Mouse (Mus musculus) MEL (cell line): ENCODE measurements around the gene Sema3b. TPM values are rescaled to one million over a fixed set of nuclear protein-coding genes. Genes with fewer than 3 reads are reported as not detected.

Experiments used
- DNase-seq: peaks from one replicate; pipeline ENCODE4 v3.0.0; 2011; ENCODE audit warnings: low read depth, low spot score
- H3K27ac ChIP-seq: 2 replicates; pipeline ENCODE4 v1.5.1; 2012; ENCODE audit warnings: low read depth, mild to moderate bottlenecking, control low read depth, low read length, moderate library complexity; ENCODE audit not compliant: control insufficient read depth
- H3K27me3 ChIP-seq, 2 experiments: fragments of 150-350 bp in 1 of 2; sonication (generic) in 1 of 2; 2 replicates each; pipeline ENCODE4 v1.6.1; 2012; ENCODE audit warnings: low read length in 2 of 2, mild to moderate bottlenecking in 2 of 2, improper control_type of control experiment in 1 of 2, moderate library complexity in 1 of 2; ENCODE audit not compliant: insufficient read depth in 2 of 2, control insufficient read depth in 1 of 2
- H3K36me3 ChIP-seq, 2 experiments: 2 replicates each; pipeline ENCODE4 v1.6.1; 2012 to 2014; ENCODE audit warnings: low read length in 2 of 2, improper control_type of control experiment in 1 of 2, inconsistent platforms in 1 of 2, mild to moderate bottlenecking in 1 of 2; ENCODE audit not compliant: insufficient read depth in 2 of 2, control insufficient read depth in 1 of 2
- H3K4me1 ChIP-seq, 2 experiments: fragments of 150-350 bp in 1 of 2; sonication (generic) in 1 of 2; 2 replicates each; pipeline ENCODE4 v1.6.1; 2012; ENCODE audit warnings: low read length in 2 of 2, improper control_type of control experiment in 1 of 2, mild to moderate bottlenecking in 1 of 2; ENCODE audit not compliant: insufficient read depth in 2 of 2, control insufficient read depth in 1 of 2
- H3K4me3 ChIP-seq, 2 experiments: fragments of 150-350 bp in 1 of 2; sonication (generic) in 1 of 2; 2 replicates each; pipeline ENCODE4 v1.5.1; 2012; ENCODE audit warnings: low read depth in 2 of 2, low read length in 2 of 2, mild to moderate bottlenecking in 2 of 2, moderate library complexity in 2 of 2, control low read depth in 1 of 2, improper control_type of control experiment in 1 of 2; ENCODE audit not compliant: control insufficient read depth in 1 of 2, insufficient read depth in 1 of 2
- H3K79me2 ChIP-seq: 2 replicates; pipeline ENCODE4 v1.6.1; 2012; ENCODE audit warnings: mild to moderate bottlenecking, low read length, moderate library complexity; ENCODE audit not compliant: control insufficient read depth, poor library complexity, insufficient read depth
- H3K9ac ChIP-seq: 2 replicates; pipeline ENCODE4 v1.6.1; 2012; ENCODE audit warnings: low read depth, mild to moderate bottlenecking, control low read depth, low read length, moderate library complexity; ENCODE audit not compliant: control insufficient read depth, poor library complexity, severe bottlenecking
- H3K9me3 ChIP-seq: fragments of 150-350 bp; sonication (generic); replicated peaks from 2 replicates; pipeline ENCODE4 v1.6.1; 2012; ENCODE audit warnings: mild to moderate bottlenecking, low read length, improper control_type of control experiment, moderate library complexity; ENCODE audit not compliant: insufficient read depth
- BHLHE40 ChIP-seq: IDR thresholded peaks from 2 replicates; pipeline ENCODE4 v1.6.1; 2012; ENCODE audit warnings: low read depth, mild to moderate bottlenecking, inconsistent platforms, low read length, improper control_type of control experiment, borderline replicate concordance
- CHD1 ChIP-seq: IDR thresholded peaks from 2 replicates; pipeline ENCODE4 v1.6.1; 2012; ENCODE audit warnings: low read depth, mild to moderate bottlenecking, inconsistent platforms, low read length, improper control_type of control experiment
- CHD2 ChIP-seq: IDR thresholded peaks from 2 replicates; pipeline ENCODE4 v1.6.1; 2011; ENCODE audit warnings: low read length, improper control_type of control experiment
- EP300 ChIP-seq, 2 experiments: IDR thresholded peaks; 2 replicates each; pipeline ENCODE4 v1.6.1; 2011; ENCODE audit warnings: improper control_type of control experiment in 2 of 2, low read length in 2 of 2, low read depth in 1 of 2, mild to moderate bottlenecking in 1 of 2
- ETS1 ChIP-seq: IDR thresholded peaks from 2 replicates; pipeline ENCODE4 v1.6.1; 2012; ENCODE audit warnings: low read depth, mild to moderate bottlenecking, inconsistent platforms, low read length, improper control_type of control experiment, moderate library complexity
- GATA1 ChIP-seq: IDR thresholded peaks from 2 replicates; pipeline ENCODE4 v1.6.1; 2011; ENCODE audit warnings: low read depth, low read length, improper control_type of control experiment
- HCFC1 ChIP-seq: IDR thresholded peaks from 2 replicates; pipeline ENCODE4 v1.6.1; 2012; ENCODE audit warnings: low read depth, mild to moderate bottlenecking, inconsistent platforms, low read length, improper control_type of control experiment, moderate library complexity
- JUND ChIP-seq: IDR thresholded peaks from 2 replicates; pipeline ENCODE4 v1.6.1; 2011; ENCODE audit warnings: low read depth, mild to moderate bottlenecking, improper control_type of control experiment, low read length
- MAFK ChIP-seq: IDR thresholded peaks from 2 replicates; pipeline ENCODE4 v1.6.1; 2011; ENCODE audit warnings: low read depth, mild to moderate bottlenecking, low read length, improper control_type of control experiment, borderline replicate concordance
- MAX ChIP-seq: IDR thresholded peaks from 2 replicates; pipeline ENCODE4 v1.6.1; 2011; ENCODE audit warnings: low read length, improper control_type of control experiment
- MAZ ChIP-seq: IDR thresholded peaks from 2 replicates; pipeline ENCODE4 v1.6.1; 2012; ENCODE audit warnings: low read depth, mild to moderate bottlenecking, inconsistent platforms, low read length, improper control_type of control experiment
- MEF2A ChIP-seq: IDR thresholded peaks from 2 replicates; pipeline ENCODE4 v1.6.1; 2014; ENCODE audit warnings: low read depth, mild to moderate bottlenecking, inconsistent platforms, low read length, improper control_type of control experiment; ENCODE audit not compliant: poor library complexity, insufficient replicate concordance, severe bottlenecking; ENCODE audit errors: extremely low read depth
- MXI1 ChIP-seq: IDR thresholded peaks from 2 replicates; pipeline ENCODE4 v1.6.1; 2011; ENCODE audit warnings: mild to moderate bottlenecking, low read depth, low read length, improper control_type of control experiment
- MYC ChIP-seq: IDR thresholded peaks from 2 replicates; pipeline ENCODE4 v1.6.1; 2011; ENCODE audit warnings: low read depth, mild to moderate bottlenecking, low read length, improper control_type of control experiment, moderate library complexity
- RAD21 ChIP-seq: IDR thresholded peaks from 2 replicates; pipeline ENCODE4 v1.6.1; 2011; ENCODE audit warnings: mild to moderate bottlenecking, low read depth, low read length, improper control_type of control experiment
- RCOR1 ChIP-seq: IDR thresholded peaks from 2 replicates; pipeline ENCODE4 v1.6.1; 2012; ENCODE audit warnings: low read depth, mild to moderate bottlenecking, inconsistent platforms, low read length, improper control_type of control experiment
- SIN3A ChIP-seq: IDR thresholded peaks from 2 replicates; pipeline ENCODE4 v1.6.1; 2012; ENCODE audit warnings: low read length, improper control_type of control experiment, inconsistent platforms
- TAL1 ChIP-seq: IDR thresholded peaks from 2 replicates; pipeline ENCODE4 v1.6.1; 2012; ENCODE audit warnings: mild to moderate bottlenecking, inconsistent platforms, low read length, moderate library complexity, mixed read lengths
- TCF12 ChIP-seq: IDR thresholded peaks from 2 replicates; pipeline ENCODE4 v1.6.1; 2014; ENCODE audit warnings: low read depth, mild to moderate bottlenecking, inconsistent platforms, low read length, improper control_type of control experiment, moderate library complexity
- UBTF ChIP-seq: IDR thresholded peaks from 2 replicates; pipeline ENCODE4 v1.6.1; 2012; ENCODE audit warnings: low read depth, mild to moderate bottlenecking, inconsistent platforms, low read length, improper control_type of control experiment, moderate library complexity, borderline replicate concordance; ENCODE audit not compliant: insufficient read depth
- USF2 ChIP-seq, 2 experiments: IDR thresholded peaks; 2 replicates each; pipeline ENCODE4 v1.6.1; 2011 to 2012; ENCODE audit warnings: improper control_type of control experiment in 2 of 2, low read length in 2 of 2, borderline replicate concordance in 1 of 2, inconsistent platforms in 1 of 2, low read depth in 1 of 2, mild to moderate bottlenecking in 1 of 2; ENCODE audit not compliant: insufficient read depth in 1 of 2
- ZKSCAN1 ChIP-seq: IDR thresholded peaks from 2 replicates; pipeline ENCODE4 v1.6.1; 2012; ENCODE audit warnings: low read depth, mild to moderate bottlenecking, inconsistent platforms, low read length, improper control_type of control experiment, moderate library complexity
- ZMIZ1 ChIP-seq: IDR thresholded peaks from 2 replicates; pipeline ENCODE4 v1.6.1; 2012; ENCODE audit warnings: low read depth, mild to moderate bottlenecking, inconsistent platforms, low read length, improper control_type of control experiment, moderate library complexity
- polyA plus RNA-seq, 2 experiments: library from polyadenylated mRNA; stranded (reverse) in 1 of 2; unstranded in 1 of 2; fragments of >175 nt in 1 of 2; fragments of >200 nt in 1 of 2; gene quantifications; 2 replicates each; pipeline versions ENCODE4 v1.2.1 to v1.2.4; 2012; ENCODE audit warnings: low replicate concordance in 2 of 2, low read depth in 1 of 2; ENCODE audit not compliant: insufficient read length in 2 of 2, insufficient read depth in 1 of 2, missing spikeins in 1 of 2
- total RNA-seq: library from RNA; depleted of rRNA; stranded (reverse); fragments of 300-350 nt; gene quantifications from 2 replicates; pipeline ENCODE4 v1.2.3, GENCODE M21; 2012

Gene Sema3b
- total and polyA plus RNA-seq, 3 experiments = 0.04 to 0.21 TPM; not detected in 1

DNA sequence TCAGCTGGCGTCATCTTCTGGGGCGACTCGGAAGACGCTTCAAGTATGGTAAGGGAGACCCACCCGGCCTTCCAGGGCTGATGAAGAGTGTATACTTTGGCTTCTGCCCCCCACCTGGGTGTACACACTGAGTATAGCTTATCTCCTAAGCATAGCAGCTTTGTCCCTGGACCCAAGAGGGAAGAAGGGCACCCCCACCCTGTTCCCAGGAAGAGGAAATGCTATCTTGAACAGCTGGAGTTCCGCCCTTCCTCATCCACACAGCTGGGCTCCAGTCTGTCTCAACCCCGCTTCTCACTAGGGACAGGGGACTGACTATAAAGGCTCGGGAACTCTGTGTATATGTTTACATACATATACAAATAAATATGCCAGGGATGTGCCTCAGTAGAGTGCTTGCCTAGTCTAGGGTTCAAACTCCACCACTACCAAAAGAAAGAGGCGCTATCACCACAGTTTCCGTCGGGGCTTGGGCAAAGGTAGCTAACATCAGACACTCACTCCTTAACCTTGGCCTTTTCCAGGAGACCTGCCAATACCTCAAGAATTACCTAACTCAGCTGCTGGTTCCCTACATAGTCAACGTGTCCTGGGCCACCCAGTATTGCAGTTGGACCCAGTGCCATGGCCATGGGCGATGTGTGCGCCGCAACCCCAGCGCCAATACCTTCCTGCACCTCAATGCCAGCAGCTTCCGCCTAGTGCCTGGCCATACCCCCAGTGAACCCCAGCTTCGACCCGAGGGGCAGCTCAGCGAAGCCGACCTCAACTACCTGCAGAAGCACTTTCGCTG is 37.3 kb downstream of the Sema3b start:
- Histone ChIP-seq H3K27ac (peak overlapping the region; percentile 58), H3K9ac (peak overlapping the region; percentile 18; the same call in 1 of the 2 replicates)
- peak; percentile 54 for DNase-seq

GRCm38 (mm10) chr9:107570845-107571244 is 38.2 kb downstream of the Sema3b start:
- H3K27ac ChIP-seq = peak overlapping the region; percentile 58
- H3K27me3 ChIP-seq = no peaks in the 10 kb centered on the region
- H3K4me1 ChIP-seq = peaks cover 9 to 40% of the 10 kb centered on the region in 2 experiments
- H3K9ac ChIP-seq = peak overlapping the region; percentile 77
- H3K4me3 ChIP-seq = peak overlapping the region; percentile 26 to 42
- DNase-seq = peak; percentile 73
- peak; percentile 68; the same call in 1 of the 2 replicates for TF ChIP-seq JUND
- TF ChIP-seq MAFK = no peak
- TF ChIP-seq MAX = peak; percentile 61; the same call in 1 of the 2 replicates
- peak; percentile 77 to 83 for TF ChIP-seq EP300 (IDR thresholded peaks at IDR 0.05; ENCODE audit: low read depth in 1 of 2, low read length in 2 of 2)
- TF ChIP-seq TAL1 = peak; percentile 53
- no peak for TF ChIP-seq CHD2
- peak; percentile 36; the same call in 1 of the 2 replicates for TF ChIP-seq MXI1
- TF ChIP-seq RAD21 = no peak
- TF ChIP-seq ZMIZ1 = no peak
- peak; percentile 92 for TF ChIP-seq ETS1
- TF ChIP-seq GATA1 = peak; percentile 88
- 0 out of 2 replicates have a peak, but pooled peaks have one; percentile 63 for TF ChIP-seq MYC
- peak; percentile 67 for TF ChIP-seq SIN3A
- TF ChIP-seq BHLHE40 = peak; percentile 85
- peak; percentile 85 for TF ChIP-seq TCF12
- peaks cover 0 to 28% of the 10 kb centered on the region in 2 experiments; a peak in 2 of 4 replicates for H3K36me3 ChIP-seq
- H3K9me3 ChIP-seq = no peaks in the 10 kb centered on the region
- H3K79me2 ChIP-seq = peaks cover 14% of the 10 kb centered on the region

More for the DNA sequence above, 37.3 kb downstream of the Sema3b start:
- peaks cover 9 to 47% of the 10 kb centered on the region in 2 experiments for H3K4me1 ChIP-seq
- peaks cover 0 to 30% of the 10 kb centered on the region in 2 experiments; a peak in 2 of 4 replicates for H3K36me3 ChIP-seq
- H3K27me3 ChIP-seq = no peaks in the 10 kb centered on the region
- H3K79me2 ChIP-seq = peaks cover 14% of the 10 kb centered on the region
- TF ChIP-seq GATA1 (peak; percentile 46; the same call in 1 of the 2 replicates), USF2 (IDR thresholded peaks at IDR 0.05; ENCODE audit: borderline replicate concordance in 1 of 2, insufficient read depth in 1 of 2, low read depth in 1 of 2, low read length in 2 of 2) (no peak), MEF2A (no peak), JUND (no peak), CHD1 (no peak), TCF12 (no peak), BHLHE40 (0 out of 2 replicates have a peak, but pooled peaks have one; percentile 7), ZKSCAN1 (no peak), UBTF (no peak), ETS1 (peak; percentile 98), RCOR1 (0 out of 2 replicates have a peak, but pooled peaks have one; percentile 28), HCFC1 (peak; percentile 49), EP300 (IDR thresholded peaks at IDR 0.05; ENCODE audit: low read depth in 1 of 2, low read length in 2 of 2) (peak; percentile 45 to 71; a peak in 3 of 4 replicates), MAX (no peak), MAZ (0 out of 2 replicates have a peak, but pooled peaks have one; percentile 51)
- no peak overlapping the region for H3K4me3 ChIP-seq
- H3K9me3 ChIP-seq = no peaks in the 10 kb centered on the region
